Mouse (Mus musculus) MEL-GATA-1-ER (cell line): ENCODE results near the gene Phyh.
"Not testable (repeated sequence)": the region's sequence is repeated elsewhere in the genome, so short reads cannot be mapped to it uniquely, and the experiment has no call there.

Source experiments
- DNase-seq: peaks from one replicate; pipeline ENCODE4 v3.0.0-alpha.2; 2012; ENCODE audit warnings: low read depth; ENCODE audit errors: extremely low read depth

Phyh gene

GRCm38 (mm10) chr2:4917326-4918021 lies 1.3 kb upstream of the Phyh start:
- peak; percentile 24 for DNase-seq

- no peak for DNase-seq
Observed at GRCm38 (mm10) chr2:4921019-4921418, 2.2 kb downstream of the Phyh start.

- DNase-seq = no peak
Observed at GRCm38 (mm10) chr2:4922476-4923164, 3.8 kb downstream of the Phyh start.

- DNase-seq = no peak
Observed at GRCm38 (mm10) chr2:4927391-4927790, 8.6 kb downstream of the Phyh start.

GRCm38 (mm10) chr2:4929230-4929629 lies 10.4 kb downstream of the Phyh start:
- DNase-seq = no peak

- DNase-seq = no peak
Observed at GRCm38 (mm10) chr2:4934516-4934915, 15.7 kb downstream of the Phyh start.

- no peak for DNase-seq
Observed at GRCm38 (mm10) chr2:4937931-4938330, 19.1 kb downstream of the Phyh start.

GRCm38 (mm10) chr2:4940861-4941260 lies 22.0 kb downstream of the Phyh start:
- no peak for DNase-seq

- DNase-seq = not testable (repeated sequence)
Observed at GRCm38 (mm10) chr2:4949691-4950090, 30.9 kb downstream of the Phyh start.

- no peak for DNase-seq
Observed at GRCm38 (mm10) chr2:4950986-4951385, 32.2 kb downstream of the Phyh start.

- no peak for DNase-seq
Observed at GRCm38 (mm10) chr2:4954216-4954760, 35.5 kb downstream of the Phyh start.

- DNase-seq = no peak
Observed at GRCm38 (mm10) chr2:4958039-4958438, 39.2 kb downstream of the Phyh start.

- DNase-seq = no peak
Observed at GRCm38 (mm10) chr2:4967806-4968205, 49.0 kb downstream of the Phyh start.

GRCm38 (mm10) chr2:4969083-4969482 lies 50.3 kb downstream of the Phyh start:
- DNase-seq = no peak

- DNase-seq = no peak
Observed at GRCm38 (mm10) chr2:4975807-4976206, 57.0 kb downstream of the Phyh start, which contains the start of gene Ucma. TSS of gene Ucma (plus strand) at chr2:4976122.

- DNase-seq = no peak
Observed at GRCm38 (mm10) chr2:4978091-4978490, 59.3 kb downstream of the Phyh start.

GRCm38 (mm10) chr2:4983987-4984386 lies 65.2 kb downstream of the Phyh start:
- DNase-seq = no peak

GRCm38 (mm10) chr2:4985000-4985399 lies 66.2 kb downstream of the Phyh start:
- no peak for DNase-seq

GRCm38 (mm10) chr2:4986798-4987197 lies 68.0 kb downstream of the Phyh start:
- DNase-seq = no peak

GRCm38 (mm10) chr2:4987388-4988180 lies 68.8 kb downstream of the Phyh start:
- DNase-seq = no peak
